Comparison of ENCODE assay signal across 28 mouse cellular contexts in the genomic region with DNA sequence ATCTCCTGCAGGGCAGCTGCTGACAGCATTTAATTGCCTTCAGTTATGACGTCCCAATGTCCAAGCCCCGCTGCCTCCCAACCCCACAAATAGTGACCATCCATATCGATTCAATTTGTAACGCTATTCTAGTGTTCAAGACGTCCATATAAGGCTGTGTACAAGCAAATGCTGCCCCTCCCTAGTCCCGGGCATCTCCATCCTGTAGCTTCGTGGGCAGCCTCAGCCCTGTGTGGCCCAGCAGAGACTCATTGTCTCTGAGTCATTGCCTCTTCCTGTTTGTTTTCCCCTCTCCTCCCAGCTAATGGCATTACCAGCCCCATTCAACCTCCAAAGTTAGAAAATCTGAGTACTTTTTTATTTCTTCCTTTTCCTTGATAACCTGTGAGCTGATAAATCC.
DNase-seq lines count a peak whose midpoint lies in the region; ATAC-seq and TF ChIP-seq lines count a peak whose summit lies in the region.
"Had no signal": no experiment of that assay in that cellular context is flagged by ENCODE, and none has a peak within 500 bp of the region (broad histone marks: within the 10 kb centered on the region; RNA-seq: fewer than 3 reads in every experiment).

No protein-coding gene starts in this region.

- H3K4me1 ChIP-seq in heart, embryonic 12.5 days (replicated peaks) = peaks cover 13% of the 10 kb centered on the region
- no peaks in the 10 kb centered on the region for H3K4me1 ChIP-seq in heart, embryonic 16.5 days (ENCODE audit: control insufficient read depth, insufficient read depth, low read length)
- no peaks in the 10 kb centered on the region for H3K4me1 ChIP-seq in hindbrain, embryonic 16.5 days (ENCODE audit: control insufficient read depth, insufficient read depth, low read depth, low read length)
- H3K4me1 ChIP-seq: intestine, embryonic 15.5 days; limb, embryonic 10.5 days; limb, embryonic 15.5 days; liver, embryonic 13.5 days; midbrain, embryonic 15.5 days; neural tube, embryonic 12.5 days had no signal

- H3K4me3 ChIP-seq in gastrocnemius, adult 2 months = no peak overlapping the region; the same call in 1 of the 2 replicates
- H3K4me3 ChIP-seq in heart, embryonic 12.5 days = no peak overlapping the region
- no peak overlapping the region for H3K4me3 ChIP-seq in heart, embryonic 16.5 days (ENCODE audit: low read length)
- H3K4me3 ChIP-seq in hindbrain, embryonic 16.5 days (ENCODE audit: low read length) = no peak overlapping the region
- H3K4me3 ChIP-seq: erythroblast, embryonic 14.5 days; heart, embryonic 15.5 days; intestine, embryonic 15.5 days; limb, embryonic 10.5 days; limb, embryonic 15.5 days; liver, embryonic 13.5 days; midbrain, embryonic 15.5 days; neural tube, embryonic 12.5 days had no signal

- no peaks in the 10 kb centered on the region for H3K27me3 ChIP-seq in heart, embryonic 12.5 days (replicated peaks)
- no peaks in the 10 kb centered on the region for H3K27me3 ChIP-seq in heart, embryonic 16.5 days (ENCODE audit: control insufficient read depth, insufficient read depth, low read length)
- no peaks in the 10 kb centered on the region for H3K27me3 ChIP-seq in hindbrain, embryonic 16.5 days (replicated peaks; ENCODE audit: control insufficient read depth, insufficient read depth, low read length)
- H3K27me3 ChIP-seq: heart, embryonic 15.5 days; intestine, embryonic 15.5 days; limb, embryonic 15.5 days; liver, embryonic 13.5 days; midbrain, embryonic 15.5 days; neural tube, embryonic 12.5 days had no signal

- no peak for DNase-seq in gastrocnemius, adult 2 months
- no peak for DNase-seq in gastrocnemius, postnatal 36 days
- peak; percentile 37 to 73 for DNase-seq in heart, adult 9 months (ENCODE audit: low spot score in 2 of 2)
- no peak for DNase-seq in lung, adult 18-20 months
- DNase-seq: adrenal gland, postnatal 25 days; cerebellum, adult 18-20 months; forebrain, postnatal 0 days; kidney, adult 2 months; layer of hippocampus, adult 9-11 months; liver, embryonic 13.5 days; lung, embryonic 14.5 days; lung, postnatal 14 days; right cerebral cortex, adult 18-20 months; thymus, adult 18-20 months; thymus, postnatal 36 days had no signal

- ATAC-seq in heart, embryonic 12.5 days (ENCODE audit: insufficient number of reproducible peaks, low FRiP score) = no peak
- ATAC-seq in heart, embryonic 16.5 days (replicated peaks; ENCODE audit: extremely low read depth, insufficient read depth, low FRiP score) = no peak
- ATAC-seq in hindbrain, embryonic 16.5 days = no peak
- ATAC-seq: forebrain, postnatal 0 days; hindbrain, postnatal 0 days; intestine, embryonic 15.5 days; midbrain, embryonic 15.5 days had no signal

- no peaks in the 10 kb centered on the region for H3K36me3 ChIP-seq in heart, embryonic 12.5 days
- no peaks in the 10 kb centered on the region for H3K36me3 ChIP-seq in heart, embryonic 16.5 days (ENCODE audit: control insufficient read depth, insufficient read depth)
- H3K36me3 ChIP-seq in hindbrain, embryonic 16.5 days (ENCODE audit: control insufficient read depth, insufficient read depth, low read length) = no peaks in the 10 kb centered on the region
- H3K36me3 ChIP-seq: heart, embryonic 15.5 days; intestine, embryonic 15.5 days; limb, embryonic 10.5 days; limb, embryonic 15.5 days; liver, embryonic 13.5 days; midbrain, embryonic 15.5 days; neural tube, embryonic 12.5 days had no signal

- peak overlapping the region; percentile 81 for H3K27ac ChIP-seq in gastrocnemius, adult 2 months
- no peak overlapping the region for H3K27ac ChIP-seq in heart, embryonic 12.5 days (ENCODE audit: poor library complexity, severe bottlenecking)
- peak overlapping the region; percentile 23; the same call in 1 of the 2 replicates for H3K27ac ChIP-seq in heart, embryonic 16.5 days (ENCODE audit: low read length)
- H3K27ac ChIP-seq in hindbrain, embryonic 16.5 days (ENCODE audit: low read depth, low read length) = no peak overlapping the region
- H3K27ac ChIP-seq: heart, embryonic 15.5 days; hindbrain, postnatal 0 days; intestine, embryonic 15.5 days; kidney, postnatal 0 days; limb, embryonic 10.5 days; limb, embryonic 15.5 days; liver, embryonic 13.5 days; midbrain, embryonic 15.5 days; neural tube, embryonic 12.5 days; stomach, postnatal 0 days had no signal

- no peak for TF ChIP-seq CTCF in gastrocnemius, adult 2 months (IDR thresholded peaks at IDR 0.05)

- H3K4me2 ChIP-seq in heart, embryonic 12.5 days = no peak overlapping the region
- H3K4me2 ChIP-seq in heart, embryonic 16.5 days (ENCODE audit: low read depth, low read length) = no peak overlapping the region
- no peak overlapping the region for H3K4me2 ChIP-seq in hindbrain, embryonic 16.5 days (ENCODE audit: low read length)
- H3K4me2 ChIP-seq: heart, embryonic 15.5 days; intestine, embryonic 15.5 days; limb, embryonic 15.5 days; liver, embryonic 13.5 days; lung, embryonic 14.5 days; midbrain, embryonic 15.5 days; neural tube, embryonic 12.5 days had no signal

- H3K9me3 ChIP-seq in heart, embryonic 12.5 days (replicated peaks) = 0 out of 2 replicates have a peak, but pooled peaks cover 4% of the 10 kb centered on the region
- H3K9me3 ChIP-seq in heart, embryonic 16.5 days (replicated peaks; ENCODE audit: control insufficient read depth, low read length) = no peaks in the 10 kb centered on the region
- H3K9me3 ChIP-seq in hindbrain, embryonic 16.5 days (ENCODE audit: control insufficient read depth, low read length) = no peaks in the 10 kb centered on the region
- H3K9me3 ChIP-seq: heart, embryonic 15.5 days; intestine, embryonic 15.5 days; limb, embryonic 10.5 days; limb, embryonic 15.5 days; midbrain, embryonic 15.5 days; neural tube, embryonic 12.5 days had no signal

- intact Hi-C loops in gastrocnemius, adult 2 months (cut with DNase I) = no loop called here
- intact Hi-C loops in gastrocnemius, postnatal 36 days (cut with DNase I) = loop anchor here (5.0 kb wide), 1 partner anchor 502 kb away; no protein-coding TSS in a partner anchor

- WGBS in heart, embryonic 12.5 days = 37% methylated on average over 7 of the region's 7 CpGs
- 36% methylated on average over 7 of the region's 7 CpGs for WGBS in heart, embryonic 16.5 days
- 46% methylated on average over 7 of the region's 7 CpGs for WGBS in hindbrain, embryonic 16.5 days

- no peak overlapping the region for H3K9ac ChIP-seq in heart, embryonic 12.5 days
- no peak overlapping the region for H3K9ac ChIP-seq in heart, embryonic 16.5 days (ENCODE audit: low read length)
- no peak overlapping the region for H3K9ac ChIP-seq in hindbrain, embryonic 16.5 days (ENCODE audit: low read depth, low read length)
- H3K9ac ChIP-seq: forebrain, postnatal 0 days; heart, embryonic 15.5 days; intestine, embryonic 15.5 days; limb, embryonic 15.5 days; liver, embryonic 13.5 days; lung, embryonic 14.5 days; midbrain, embryonic 15.5 days; neural tube, embryonic 12.5 days had no signal

Comparison
In these comparisons a context has a peak if more than half of its experiments do, and no peak if none do; other contexts are left out.
1. H3K27ac ChIP-seq: peak in gastrocnemius, adult 2 months (single experiment) and heart, embryonic 16.5 days (single experiment); none in heart, embryonic 12.5 days (single experiment) and hindbrain, embryonic 16.5 days (single experiment).
2. DNase-seq: peak in heart, adult 9 months (2 of 2); none in gastrocnemius, adult 2 months (single experiment), gastrocnemius, postnatal 36 days (0 of 2) and lung, adult 18-20 months (0 of 2).